Mouse (Mus musculus): Measurements from ENCODE around the gene Usp53.
A peak's percentile ranks its signal among the peaks of the same experiment; 100 is the strongest.
"Not testable (repeated sequence)": the region's sequence is repeated elsewhere in the genome, so short reads cannot be mapped to it uniquely, and the experiment has no call there.

The Usp53 gene

DNA sequence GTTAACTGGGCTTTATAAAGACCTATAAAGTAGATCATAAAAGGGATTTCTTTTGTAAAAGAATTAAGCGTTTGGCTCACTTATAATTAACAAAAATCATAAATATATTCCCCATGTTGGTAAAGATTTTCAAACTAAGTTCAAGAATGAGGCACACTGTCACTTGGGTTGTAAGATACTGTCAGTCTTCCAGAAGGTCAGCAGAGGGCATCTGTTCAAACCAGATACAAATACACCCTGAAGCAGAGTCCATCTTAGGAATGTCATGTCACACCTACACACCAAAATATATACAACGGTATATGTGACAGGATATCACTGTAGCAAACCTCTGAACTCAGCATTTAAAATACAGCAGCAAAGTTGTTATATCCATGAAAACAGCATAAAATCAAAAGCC is 34.2 kb downstream of the Usp53 start:
- no peak for DNase-seq (ENCODE audit: extremely low spot score, low read depth, low spot score)

- no peak for DNase-seq (ENCODE audit: extremely low spot score, low read depth, low spot score)
These were observed 40.9 kb downstream of the Usp53 start for GRCm38 (mm10) chr3:122943387-122943890.

DNA sequence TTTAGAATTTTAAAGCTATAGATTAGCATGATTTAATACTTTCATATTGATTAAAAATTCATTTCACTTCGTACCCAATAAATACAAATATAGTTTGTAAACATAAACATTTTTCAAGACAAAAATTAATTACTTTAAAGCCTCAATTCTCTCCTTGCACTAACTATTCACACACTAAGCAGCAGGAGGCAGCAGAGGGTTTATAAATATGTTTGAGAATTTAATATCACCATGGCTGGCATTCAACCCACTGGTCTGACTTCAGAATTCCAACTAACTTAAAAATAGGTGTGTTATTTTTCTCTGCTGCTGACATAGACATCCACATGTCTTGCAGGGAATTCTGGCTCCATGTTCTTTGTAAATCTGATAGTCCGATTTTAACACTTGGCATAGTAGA is 45.1 kb downstream of the Usp53 start:
- no peak for DNase-seq (ENCODE audit: extremely low spot score, low read depth, low spot score)

DNA sequence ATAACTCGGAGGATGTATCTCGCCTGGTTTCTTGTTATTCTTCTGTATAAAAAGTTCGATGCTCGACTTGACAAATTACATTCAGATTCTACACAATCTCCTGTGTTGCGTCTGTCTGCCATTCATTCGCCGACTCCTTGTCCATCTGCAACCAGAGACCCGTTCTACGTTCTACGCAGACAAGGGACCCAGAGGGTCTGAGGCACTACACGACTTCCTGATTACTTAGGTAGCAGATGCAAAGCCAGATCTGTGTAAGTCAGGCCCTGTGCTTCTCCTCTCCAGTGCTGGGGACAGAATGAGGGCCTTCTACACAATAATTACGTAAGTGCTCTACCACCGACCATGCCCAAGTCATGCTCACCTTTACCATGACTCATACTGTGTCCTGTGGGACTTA is 47.1 kb downstream of the Usp53 start:
- DNase-seq (ENCODE audit: extremely low spot score, low read depth, low spot score) = not testable (repeated sequence)

DNA sequence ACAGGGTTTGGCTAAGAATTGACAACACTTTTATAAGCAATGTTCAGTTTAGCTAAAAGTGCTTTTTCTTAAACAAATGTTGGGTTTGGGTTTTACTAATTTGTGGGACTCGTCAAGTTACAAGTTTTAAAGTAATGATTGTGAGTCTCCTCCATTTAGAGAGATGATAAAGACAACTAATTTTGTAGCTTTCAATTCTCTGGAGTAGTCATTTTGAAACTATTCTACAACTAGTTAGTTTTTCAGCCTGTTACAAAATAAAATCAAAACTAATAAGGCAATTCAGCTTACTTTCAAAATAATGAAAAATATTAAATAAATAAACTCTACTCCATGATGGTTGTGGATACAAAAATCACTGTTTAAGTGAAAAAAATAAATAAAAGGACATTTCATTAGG is 51.8 kb downstream of the Usp53 start:
- DNase-seq (ENCODE audit: extremely low spot score, low read depth, low spot score) = no peak

DNA sequence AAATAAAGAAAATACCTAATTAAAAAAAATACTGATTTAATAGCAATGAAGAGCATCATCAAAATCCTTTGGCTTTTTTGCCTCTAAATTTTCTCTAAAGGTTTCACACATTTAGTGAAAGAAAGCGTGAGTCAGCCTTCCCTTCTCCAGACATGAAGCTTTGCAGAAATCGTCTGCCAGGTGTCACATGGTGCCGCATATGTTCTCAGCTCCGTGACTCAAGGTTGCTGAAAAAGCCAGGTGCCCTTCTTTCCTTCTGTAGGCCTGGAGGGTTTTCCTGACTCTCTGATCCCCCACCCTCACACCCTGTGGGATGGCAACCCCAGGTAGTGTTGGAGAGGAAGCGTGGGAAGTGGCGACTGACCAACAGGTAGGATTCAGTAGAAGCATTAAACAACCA is 54.6 kb downstream of the Usp53 start:
- DNase-seq (ENCODE audit: extremely low spot score, low read depth, low spot score) = no peak

GRCm38 (mm10) chr3:122924009-122924914 is 60.0 kb downstream of the Usp53 start, which contains the start of gene 1810037I17Rik:
Gene 1810037I17Rik, plus strand, starts transcription at chr3:122924203.
- peak; percentile 63 for DNase-seq (ENCODE audit: extremely low spot score, low read depth, low spot score)

GRCm38 (mm10) chr3:122923147-122923546 is 61.2 kb downstream of the Usp53 start:
- DNase-seq (ENCODE audit: extremely low spot score, low read depth, low spot score) = no peak

- no peak for DNase-seq (ENCODE audit: extremely low spot score, low read depth, low spot score)
These were observed 62.4 kb downstream of the Usp53 start for GRCm38 (mm10) chr3:122921676-122922527.

GRCm38 (mm10) chr3:122920572-122921435 is 63.5 kb downstream of the Usp53 start:
- no peak for DNase-seq (ENCODE audit: extremely low spot score, low read depth, low spot score)

DNA sequence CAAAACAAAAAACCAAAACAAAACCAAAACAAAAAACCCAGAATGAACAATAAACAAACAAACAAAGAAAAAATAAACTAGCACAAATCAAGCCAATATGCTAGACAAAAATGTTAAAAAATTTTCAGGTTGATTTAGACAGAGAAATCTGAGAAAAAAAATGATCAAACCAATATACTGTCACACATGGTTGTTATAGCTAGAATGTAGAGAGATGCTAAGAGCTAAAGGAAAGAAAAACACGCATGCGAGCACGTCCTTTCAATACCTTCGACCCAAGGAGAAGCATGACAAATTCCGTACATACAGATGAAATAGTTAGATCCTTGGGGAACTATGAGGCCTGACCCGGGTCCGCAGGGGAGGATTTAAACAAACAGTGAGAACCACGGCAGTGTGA is 65.0 kb downstream of the Usp53 start, which contains the start of gene Gm10959:
TSS of gene Gm10959 (minus strand) at position 101 of the 400 bp plus-strand sequence.
- no peak for DNase-seq (ENCODE audit: extremely low spot score, low read depth, low spot score)

GRCm38 (mm10) chr3:122918672-122919071 is 65.6 kb downstream of the Usp53 start:
- no peak for DNase-seq (ENCODE audit: extremely low spot score, low read depth, low spot score)

DNA sequence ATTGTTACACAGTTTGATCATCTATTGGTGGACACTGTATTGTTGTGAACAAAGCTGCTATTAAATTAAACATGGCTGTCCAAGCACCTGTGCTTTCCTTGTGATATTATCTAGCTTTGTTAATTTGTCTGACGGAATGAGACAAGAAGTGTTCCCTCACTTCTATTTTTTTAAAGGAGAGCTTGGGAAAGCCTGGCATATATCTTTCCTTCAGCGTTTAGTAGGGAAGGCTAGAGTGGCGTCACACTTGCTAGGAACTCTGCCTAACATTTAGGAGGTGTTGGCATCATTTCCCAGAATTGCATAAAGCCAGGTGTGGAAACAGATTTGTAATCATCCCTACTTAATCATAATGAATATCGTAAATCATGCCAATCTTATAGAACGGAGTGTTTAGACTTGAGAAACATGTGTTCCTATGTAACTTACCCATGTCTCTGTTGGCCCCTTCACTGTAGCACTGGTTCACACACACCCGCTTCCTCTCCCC is 68.1 kb downstream of the Usp53 start:
- DNase-seq (ENCODE audit: extremely low spot score, low read depth, low spot score) = no peak

DNA sequence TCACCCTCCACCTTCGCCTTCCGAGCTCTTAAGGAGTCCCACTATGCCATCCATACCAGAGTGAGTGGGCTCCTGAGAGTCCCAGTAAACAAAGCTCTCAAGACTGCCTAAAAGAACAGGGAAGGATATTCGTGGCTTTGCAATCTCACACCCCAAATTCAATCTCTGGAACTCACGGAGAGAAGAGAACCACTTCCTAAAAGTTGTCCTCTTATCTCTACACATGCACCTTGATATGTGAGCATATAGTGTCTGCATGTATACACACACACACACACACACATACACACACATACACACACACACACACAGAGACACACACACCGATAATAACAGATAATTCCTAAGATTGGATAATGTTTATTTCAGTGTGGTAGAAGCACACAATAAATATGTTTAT is 68.8 kb downstream of the Usp53 start:
- DNase-seq (ENCODE audit: extremely low spot score, low read depth, low spot score) = no peak

DNA sequence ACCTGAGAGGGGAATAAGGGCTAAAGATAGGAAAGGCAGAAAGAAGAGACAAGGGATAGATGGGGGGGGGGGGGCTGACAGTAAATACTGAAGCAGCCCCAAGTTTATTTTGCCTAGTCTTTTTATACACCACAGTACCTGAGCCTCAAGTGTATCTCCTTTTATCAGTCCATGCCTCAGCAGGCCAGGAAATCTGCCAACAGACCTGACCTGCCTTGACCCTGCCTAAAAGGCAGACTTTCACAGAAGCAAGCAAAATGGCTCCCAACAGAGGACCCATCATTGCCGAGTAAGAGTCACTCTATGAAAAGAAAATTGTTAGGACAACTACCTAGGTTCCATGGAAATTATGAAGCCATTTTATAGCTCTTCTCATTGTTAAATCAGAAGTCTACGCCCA is 76.5 kb downstream of the Usp53 start:
- DNase-seq (ENCODE audit: extremely low spot score, low read depth, low spot score) = no peak

DNA sequence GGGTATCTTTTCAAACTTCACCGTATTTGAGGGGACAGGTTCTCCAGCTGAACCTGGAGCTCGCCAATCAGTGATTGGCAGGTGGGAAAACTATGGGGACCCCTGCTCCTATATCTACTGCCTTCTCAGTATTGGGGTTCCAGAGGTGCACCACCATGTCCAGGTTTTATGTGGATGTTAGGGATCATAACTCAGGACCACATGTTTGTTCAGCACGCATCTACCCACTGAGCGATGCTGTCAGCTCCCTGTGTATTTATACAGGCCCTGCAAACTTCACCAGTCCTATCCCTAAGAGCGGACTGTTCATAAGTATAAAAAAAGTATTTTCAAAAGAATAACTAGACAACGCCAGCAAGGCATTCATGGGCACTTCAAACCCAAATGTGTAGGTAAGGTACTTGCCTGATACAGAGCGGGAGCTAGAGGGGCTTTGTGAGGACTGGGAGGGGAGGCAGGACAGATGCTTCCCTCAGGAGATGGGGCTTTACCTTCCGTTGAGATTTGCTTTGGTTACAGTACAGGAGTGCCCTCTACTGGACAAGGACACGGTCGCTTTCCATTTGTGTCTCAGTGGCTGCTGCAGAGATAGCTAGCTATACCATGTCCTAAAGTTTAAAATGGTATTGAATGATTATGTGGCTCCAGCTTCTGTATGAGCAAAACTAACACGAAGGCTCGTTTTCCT is 80.4 kb downstream of the Usp53 start:
- DNase-seq (ENCODE audit: extremely low spot score, low read depth, low spot score) = peak; percentile 46

DNA sequence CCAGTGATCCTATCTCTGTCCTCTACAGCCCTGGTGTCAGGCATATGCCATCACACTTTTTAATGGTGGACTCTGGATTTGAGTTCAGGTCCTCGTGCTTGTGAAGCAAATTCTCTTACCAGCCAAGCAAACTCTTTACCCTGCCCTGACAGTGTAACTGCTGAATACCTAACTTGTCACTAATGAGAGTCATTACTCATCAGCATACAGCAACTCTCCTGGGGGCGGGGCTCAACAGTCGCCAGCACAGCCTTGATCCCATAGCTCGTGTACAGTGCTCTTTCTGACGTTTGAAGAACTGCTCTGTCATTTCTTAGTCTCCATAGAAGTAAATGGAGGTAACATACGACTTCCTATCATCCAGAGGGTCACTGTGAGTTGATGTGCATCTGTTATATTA is 86.1 kb downstream of the Usp53 start:
- no peak for DNase-seq (ENCODE audit: extremely low spot score, low read depth, low spot score)

DNA sequence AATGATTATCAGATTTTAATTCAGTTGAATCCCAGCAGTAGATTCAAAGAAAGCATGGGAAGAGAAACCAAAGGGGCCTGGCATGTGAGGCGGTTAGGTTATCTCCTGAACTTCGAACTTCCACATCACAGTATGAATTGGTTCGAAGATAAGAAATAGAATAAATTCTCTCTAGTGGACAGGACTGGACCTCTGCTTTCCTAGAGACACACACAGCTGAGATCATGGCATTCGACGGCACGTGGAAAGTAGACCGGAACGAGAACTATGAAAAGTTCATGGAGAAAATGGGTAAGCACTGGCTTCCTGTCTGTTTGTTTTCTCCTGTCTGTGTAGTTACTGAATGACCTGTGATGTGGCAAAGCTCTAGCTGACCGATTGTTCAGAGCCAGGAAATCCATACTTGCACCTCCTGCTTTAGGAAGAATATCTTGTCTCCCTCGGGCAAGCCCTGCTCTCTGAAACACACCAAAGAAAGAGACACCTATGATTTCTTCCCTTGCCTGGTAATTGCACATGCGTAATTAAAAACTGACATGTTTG is 89.0 kb downstream of the Usp53 start:
- DNase-seq (ENCODE audit: extremely low spot score, low read depth, low spot score) = no peak

DNA sequence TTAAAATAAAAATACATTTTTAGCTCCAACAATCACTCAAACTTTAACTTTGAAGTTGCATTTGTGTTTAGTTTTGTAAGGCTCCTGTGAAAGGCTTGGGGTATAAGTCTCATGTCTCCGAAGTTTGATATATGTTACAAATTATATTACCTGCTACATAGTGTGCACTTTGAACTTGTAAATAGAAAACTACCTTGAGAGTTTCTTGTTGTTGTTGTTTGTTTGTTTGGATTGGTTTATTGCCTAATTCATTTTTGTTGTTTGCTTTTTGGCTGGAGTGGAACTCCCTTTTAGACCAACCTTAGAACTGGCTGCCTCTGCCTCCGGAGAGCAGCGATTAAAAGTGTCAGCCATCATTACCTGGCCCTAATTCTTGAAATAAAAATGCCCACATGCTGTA is 89.5 kb downstream of the Usp53 start, which contains the start of gene Fabp2:
TSS of gene Fabp2 (plus strand) at position 301 of the 400 bp plus-strand sequence.
- DNase-seq (ENCODE audit: extremely low spot score, low read depth, low spot score) = no peak

Data from hindlimb bud, embryonic 11.5 days (tissue).